Mouse (Mus musculus) c-Kit-positive CD71-positive TER-119-positive erythroid progenitor cells, embryonic 14.5 days (primary cell): ENCODE measurements around the gene Ttc1.
A peak's percentile ranks its signal among the peaks of the same experiment; 100 is the strongest.

Experiments used
- DNase-seq: peaks from one replicate; pipeline ENCODE4 v3.0.0-alpha.2; 2013; ENCODE audit warnings: low spot score

The Ttc1 gene

GRCm38 (mm10) chr11:43747233-43748226 is at the start of gene Ttc1:
Gene Ttc1 (minus strand): TSS chr11:43748008.
- peak; percentile 93 for DNase-seq

GRCm38 (mm10) chr11:43795992-43796391 is 48.2 kb upstream of the Ttc1 start:
- no peak for DNase-seq

GRCm38 (mm10) chr11:43790446-43790845 is 42.6 kb upstream of the Ttc1 start:
- DNase-seq = no peak

GRCm38 (mm10) chr11:43783772-43784171 is 36.0 kb upstream of the Ttc1 start:
- peak; percentile 9 for DNase-seq

GRCm38 (mm10) chr11:43783106-43783505 is 35.3 kb upstream of the Ttc1 start:
- no peak for DNase-seq

GRCm38 (mm10) chr11:43779551-43779950 is 31.7 kb upstream of the Ttc1 start:
- no peak for DNase-seq

- no peak for DNase-seq
Measured at GRCm38 (mm10) chr11:43776324-43776694, 28.5 kb upstream of the Ttc1 start.

- DNase-seq = no peak
Measured at GRCm38 (mm10) chr11:43775469-43776323, 27.9 kb upstream of the Ttc1 start.

- no peak for DNase-seq
Measured at GRCm38 (mm10) chr11:43773725-43774124, 25.9 kb upstream of the Ttc1 start.

- no peak for DNase-seq
Measured at GRCm38 (mm10) chr11:43770110-43770509, 22.3 kb upstream of the Ttc1 start.

- DNase-seq = no peak
Measured at GRCm38 (mm10) chr11:43767749-43768148, 19.9 kb upstream of the Ttc1 start.

GRCm38 (mm10) chr11:43766922-43767648 is 19.3 kb upstream of the Ttc1 start:
- peak; percentile 42 for DNase-seq

GRCm38 (mm10) chr11:43758436-43758835 is 10.6 kb upstream of the Ttc1 start:
- no peak for DNase-seq

GRCm38 (mm10) chr11:43755411-43755810 is 7.6 kb upstream of the Ttc1 start:
- DNase-seq = no peak

GRCm38 (mm10) chr11:43754568-43754967 is 6.8 kb upstream of the Ttc1 start:
- DNase-seq = no peak

- DNase-seq = no peak
Measured at GRCm38 (mm10) chr11:43751542-43751941, 3.7 kb upstream of the Ttc1 start.

- DNase-seq = no peak
Measured at GRCm38 (mm10) chr11:43728737-43729301, 19.0 kb downstream of the Ttc1 start.

GRCm38 (mm10) chr11:43727796-43728195 is 20.0 kb downstream of the Ttc1 start:
- no peak for DNase-seq

GRCm38 (mm10) chr11:43723411-43723810 is 24.4 kb downstream of the Ttc1 start:
- no peak for DNase-seq

- no peak for DNase-seq
Measured at GRCm38 (mm10) chr11:43712178-43712577, 35.6 kb downstream of the Ttc1 start.

GRCm38 (mm10) chr11:43708409-43708808 is 39.4 kb downstream of the Ttc1 start:
- no peak for DNase-seq

- DNase-seq = no peak
Measured at GRCm38 (mm10) chr11:43705751-43706150, 42.1 kb downstream of the Ttc1 start.
